10 mouse cellular contexts compared by ENCODE assay signal in genomic region chr5:77468467-77468866, GRCm38 (mm10).
DNase-seq lines count a peak whose midpoint lies in the region; ATAC-seq and TF ChIP-seq lines count a peak whose summit lies in the region.
"Had no signal": no experiment of that assay in that cellular context is flagged by ENCODE, and none has a peak within 500 bp of the region (broad histone marks: within the 10 kb centered on the region; RNA-seq: fewer than 3 reads in every experiment).

No protein-coding gene starts in this region.

- H3K9ac ChIP-seq in intestine, embryonic 14.5 days (ENCODE audit: low read length), result no peak overlapping the region
- H3K9ac ChIP-seq in intestine, embryonic 15.5 days, result no peak overlapping the region
- H3K9ac ChIP-seq: embryonic facial prominence, embryonic 15.5 days; liver, embryonic 15.5 days had no signal

- DNase-seq in intestine, embryonic 14.5 days (ENCODE audit: low spot score), result peak; percentile 77
- DNase-seq in brain, adult 2 months (ENCODE audit: low read depth, low spot score), result peak; percentile 33
- DNase-seq in gastrocnemius, adult 8-10 months (ENCODE audit: low spot score in 2 of 2), result peak; percentile 56 to 72
- peak; percentile 57 to 68 for DNase-seq in layer of hippocampus, postnatal 10 days (ENCODE audit: low spot score in 2 of 2)
- peak; percentile 48 for DNase-seq in urinary bladder, adult 2 months (ENCODE audit: low spot score)

- H3K4me3 ChIP-seq in intestine, embryonic 14.5 days (ENCODE audit: low read depth, low read length), result no peak overlapping the region
- H3K4me3 ChIP-seq in intestine, embryonic 15.5 days (replicated peaks), result no peak overlapping the region
- H3K4me3 ChIP-seq in E14TG2a.4 (replicated peaks; ENCODE audit: low read length), result no peak overlapping the region
- no peak overlapping the region for H3K4me3 ChIP-seq in olfactory bulb, adult 2 months (ENCODE audit: insufficient read depth, low read depth, low read length)
- H3K4me3 ChIP-seq: embryonic facial prominence, embryonic 15.5 days; liver, embryonic 15.5 days had no signal

- H3K4me1 ChIP-seq in intestine, embryonic 14.5 days (replicated peaks; ENCODE audit: control insufficient read depth, insufficient read depth, low read length), result no peaks in the 10 kb centered on the region
- no peaks in the 10 kb centered on the region for H3K4me1 ChIP-seq in intestine, embryonic 15.5 days (replicated peaks)
- no peaks in the 10 kb centered on the region for H3K4me1 ChIP-seq in E14TG2a.4 (replicated peaks; ENCODE audit: low read depth, low read length)
- H3K4me1 ChIP-seq in olfactory bulb, adult 2 months (ENCODE audit: control insufficient read depth, insufficient read depth, low read length), result no peaks in the 10 kb centered on the region
- H3K4me1 ChIP-seq: liver, embryonic 15.5 days had no signal

- no peaks in the 10 kb centered on the region for H3K9me3 ChIP-seq in intestine, embryonic 14.5 days (ENCODE audit: control insufficient read depth, low read length)
- no peaks in the 10 kb centered on the region for H3K9me3 ChIP-seq in intestine, embryonic 15.5 days
- peaks cover 46% of the 10 kb centered on the region for H3K9me3 ChIP-seq in E14TG2a.4 (ENCODE audit: low read length)
- H3K9me3 ChIP-seq: embryonic facial prominence, embryonic 15.5 days; liver, embryonic 15.5 days had no signal

- 66% methylated on average over 15 of the region's 15 CpGs for WGBS in intestine, embryonic 14.5 days
- WGBS in intestine, embryonic 15.5 days, result 65% methylated on average over 15 of the region's 15 CpGs
- WGBS in olfactory bulb, adult 2 months, result 68% methylated on average over 15 of the region's 15 CpGs

- peak; percentile 60 for TF ChIP-seq CTCF in E14TG2a.4 (conservative IDR thresholded peaks at IDR 0.05; ENCODE audit: low read length)
- TF ChIP-seq CTCF in olfactory bulb, adult 2 months (IDR thresholded peaks at IDR 0.05; ENCODE audit: insufficient read depth, low read depth, low read length), result 0 out of 2 replicates have a peak, but pooled peaks have one; percentile 26

- no peaks in the 10 kb centered on the region for H3K36me3 ChIP-seq in intestine, embryonic 14.5 days (ENCODE audit: control insufficient read depth, insufficient read depth, low read length)
- no peaks in the 10 kb centered on the region for H3K36me3 ChIP-seq in intestine, embryonic 15.5 days
- H3K36me3 ChIP-seq in E14TG2a.4 (ENCODE audit: insufficient read depth, low read length), result no peaks in the 10 kb centered on the region
- H3K36me3 ChIP-seq: embryonic facial prominence, embryonic 15.5 days; liver, embryonic 15.5 days had no signal

- no peak for TF ChIP-seq POLR2A in olfactory bulb, adult 2 months (IDR thresholded peaks at IDR 0.05; ENCODE audit: insufficient read depth, low read depth, low read length)

- H3K27ac ChIP-seq in intestine, embryonic 14.5 days (ENCODE audit: low read depth), result no peak overlapping the region
- H3K27ac ChIP-seq in intestine, embryonic 15.5 days, result no peak overlapping the region
- no peak overlapping the region for H3K27ac ChIP-seq in olfactory bulb, adult 2 months (ENCODE audit: insufficient read depth, low read depth, low read length)
- H3K27ac ChIP-seq: embryonic facial prominence, embryonic 15.5 days; liver, embryonic 15.5 days had no signal

- ATAC-seq in intestine, embryonic 14.5 days (replicated peaks; ENCODE audit: low FRiP score, low TSS enrichment, low read depth), result no peak
- no peak for ATAC-seq in intestine, embryonic 15.5 days

- H3K4me2 ChIP-seq in intestine, embryonic 14.5 days (ENCODE audit: low read length), result no peak overlapping the region
- H3K4me2 ChIP-seq in intestine, embryonic 15.5 days (replicated peaks), result no peak overlapping the region
- H3K4me2 ChIP-seq: embryonic facial prominence, embryonic 15.5 days; liver, embryonic 15.5 days had no signal

- H3K27me3 ChIP-seq in intestine, embryonic 14.5 days (replicated peaks; ENCODE audit: control insufficient read depth, insufficient read depth, low read length), result no peaks in the 10 kb centered on the region
- H3K27me3 ChIP-seq in intestine, embryonic 15.5 days (replicated peaks), result no peaks in the 10 kb centered on the region
- no peaks in the 10 kb centered on the region for H3K27me3 ChIP-seq in E14TG2a.4 (ENCODE audit: insufficient read depth, low read length)
- H3K27me3 ChIP-seq: embryonic facial prominence, embryonic 15.5 days; liver, embryonic 15.5 days had no signal
